Mouse (Mus musculus) CD4-positive helper T cell, adult 2 months (primary cell): Measurements from ENCODE around the gene S1pr4.
A peak's percentile ranks its signal among the peaks of the same experiment; 100 is the strongest.

Source experiments
- DNase-seq: peaks from one replicate; pipeline ENCODE4 v3.0.0-alpha.2; 2012; ENCODE audit warnings: low read depth, missing footprints, low spot score

Gene S1pr4

DNA sequence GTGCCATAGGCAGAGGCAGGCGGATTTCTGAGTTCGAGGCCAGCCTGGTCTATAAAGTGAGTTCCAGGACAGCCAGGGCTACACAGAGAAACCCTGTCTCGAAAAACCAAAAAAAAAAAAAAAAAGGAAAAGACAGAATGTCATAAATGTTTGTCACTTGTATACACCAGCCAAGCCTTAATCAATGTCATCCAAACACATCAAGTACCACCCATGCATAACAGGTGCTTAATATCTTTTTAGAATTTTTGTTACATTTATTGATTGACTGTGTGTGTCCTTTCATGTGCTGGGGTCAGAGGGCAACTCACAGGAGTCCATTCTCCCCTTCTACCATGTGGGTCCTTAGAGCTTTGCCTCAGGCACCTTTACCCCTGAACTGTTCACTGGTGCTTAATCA, at the start of gene S1pr4:
TSS of gene S1pr4 (minus strand) at position 101 of the 400 bp plus-strand sequence.
- DNase-seq: no peak

DNA sequence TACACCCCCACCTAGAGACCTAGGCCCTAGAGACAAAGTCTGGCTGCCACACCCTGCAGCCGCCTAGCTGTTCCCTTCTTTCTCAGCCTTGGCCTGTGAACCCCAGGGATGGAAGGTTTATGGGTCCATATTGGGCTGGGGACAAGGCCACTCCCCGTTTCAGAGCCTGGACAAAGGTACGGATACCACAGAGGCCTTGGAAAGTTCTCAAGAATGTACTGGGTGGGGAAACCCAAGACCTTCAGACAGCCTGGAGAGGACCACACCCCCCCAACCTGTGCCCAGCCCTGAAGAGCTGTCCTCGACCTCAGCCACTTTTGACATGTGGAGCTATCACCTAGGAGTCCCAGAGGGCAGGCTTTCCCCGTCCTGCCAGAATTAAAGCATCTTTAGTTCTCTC, 49.0 kb upstream of the S1pr4 start:
- DNase-seq: no peak

DNA sequence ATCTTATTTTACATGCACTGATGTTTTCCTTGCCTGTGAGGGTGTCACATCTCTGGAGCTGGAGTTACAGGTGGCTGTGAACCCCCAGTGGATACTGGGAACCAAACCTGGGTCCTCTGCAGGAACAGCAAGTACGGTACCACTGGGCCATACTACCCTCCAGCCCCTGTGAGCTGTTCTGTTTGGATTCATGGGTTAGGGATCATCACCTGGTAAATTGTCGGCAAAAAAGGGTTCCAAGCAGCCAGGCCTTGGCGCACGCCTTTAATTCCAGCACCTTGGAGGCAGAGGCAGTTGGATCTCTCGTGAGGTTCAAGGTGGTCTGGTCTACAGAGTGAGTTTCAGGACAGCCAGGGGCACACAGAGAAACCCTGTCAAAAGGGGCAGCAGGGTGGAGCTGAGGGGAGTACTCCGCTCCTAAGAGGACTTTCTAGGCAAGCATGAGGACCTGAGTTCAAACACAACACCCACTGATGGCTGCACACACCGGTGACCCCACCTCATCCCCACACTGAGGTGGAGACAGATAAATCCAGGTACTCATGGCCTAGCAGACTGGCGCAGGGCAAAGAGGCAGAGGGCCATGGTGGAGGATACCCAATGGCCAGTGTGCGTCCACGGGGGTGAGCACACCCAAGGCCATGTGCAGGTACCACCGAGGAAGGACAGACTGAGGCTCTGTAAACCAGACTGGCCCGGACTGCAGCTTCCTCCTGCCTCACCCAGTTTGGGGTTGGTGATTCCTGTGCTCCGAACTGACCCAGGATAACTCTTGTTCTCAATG, 47.0 kb upstream of the S1pr4 start:
- no peak for DNase-seq

DNA sequence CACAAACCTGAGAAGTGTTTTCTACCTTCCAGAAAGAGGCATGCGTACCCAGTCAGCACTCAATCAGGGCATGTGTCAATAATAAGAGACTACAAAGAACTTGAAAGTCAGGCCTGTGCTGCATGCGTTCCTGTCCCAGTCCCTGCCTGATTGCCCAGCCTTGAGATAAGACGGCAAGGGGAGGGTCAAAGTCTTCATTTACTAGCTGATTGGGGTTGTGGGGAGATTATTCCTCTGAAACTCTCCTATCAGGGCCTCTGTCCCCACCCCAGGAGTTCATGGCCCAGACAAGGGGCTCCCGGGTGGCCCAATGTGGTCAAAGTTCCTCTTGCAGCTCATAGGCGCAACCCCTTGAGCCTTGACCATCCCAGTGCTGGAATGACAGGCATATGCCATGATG, 46.4 kb upstream of the S1pr4 start:
- DNase-seq: no peak

DNA sequence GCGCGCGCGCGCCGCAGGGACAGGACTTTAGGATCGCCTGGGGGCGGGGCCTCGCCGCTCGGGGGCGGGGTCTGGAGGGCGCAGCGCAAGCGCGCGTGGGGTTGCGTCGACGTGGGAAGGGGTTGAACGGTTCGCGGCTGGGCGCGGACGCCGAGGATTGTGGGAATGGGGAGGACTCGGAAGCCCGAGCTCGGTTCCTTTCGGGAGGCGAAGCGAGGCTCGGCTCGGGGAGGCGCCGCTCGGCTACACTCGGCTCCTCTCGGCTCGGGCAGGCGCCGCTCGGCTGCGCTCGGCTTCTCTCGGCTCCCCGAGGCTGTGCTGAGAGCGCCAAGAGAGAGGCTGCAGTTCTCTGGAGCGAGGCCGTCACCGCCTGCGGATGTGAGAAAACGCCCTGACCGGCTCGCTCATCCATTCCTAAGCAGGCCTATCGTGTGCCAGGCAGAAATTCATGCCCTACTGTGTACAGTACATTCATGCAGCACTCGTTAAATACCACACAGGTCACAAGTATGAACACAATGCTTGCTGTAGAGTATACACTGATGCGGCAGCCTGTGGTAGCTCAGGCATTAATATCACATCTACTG, 45.3 kb upstream of the S1pr4 start, which contains the start of gene Gna11:
TSS of gene Gna11 (minus strand) at position 30 of the 587 bp plus-strand sequence.
- DNase-seq: peak; percentile 99

DNA sequence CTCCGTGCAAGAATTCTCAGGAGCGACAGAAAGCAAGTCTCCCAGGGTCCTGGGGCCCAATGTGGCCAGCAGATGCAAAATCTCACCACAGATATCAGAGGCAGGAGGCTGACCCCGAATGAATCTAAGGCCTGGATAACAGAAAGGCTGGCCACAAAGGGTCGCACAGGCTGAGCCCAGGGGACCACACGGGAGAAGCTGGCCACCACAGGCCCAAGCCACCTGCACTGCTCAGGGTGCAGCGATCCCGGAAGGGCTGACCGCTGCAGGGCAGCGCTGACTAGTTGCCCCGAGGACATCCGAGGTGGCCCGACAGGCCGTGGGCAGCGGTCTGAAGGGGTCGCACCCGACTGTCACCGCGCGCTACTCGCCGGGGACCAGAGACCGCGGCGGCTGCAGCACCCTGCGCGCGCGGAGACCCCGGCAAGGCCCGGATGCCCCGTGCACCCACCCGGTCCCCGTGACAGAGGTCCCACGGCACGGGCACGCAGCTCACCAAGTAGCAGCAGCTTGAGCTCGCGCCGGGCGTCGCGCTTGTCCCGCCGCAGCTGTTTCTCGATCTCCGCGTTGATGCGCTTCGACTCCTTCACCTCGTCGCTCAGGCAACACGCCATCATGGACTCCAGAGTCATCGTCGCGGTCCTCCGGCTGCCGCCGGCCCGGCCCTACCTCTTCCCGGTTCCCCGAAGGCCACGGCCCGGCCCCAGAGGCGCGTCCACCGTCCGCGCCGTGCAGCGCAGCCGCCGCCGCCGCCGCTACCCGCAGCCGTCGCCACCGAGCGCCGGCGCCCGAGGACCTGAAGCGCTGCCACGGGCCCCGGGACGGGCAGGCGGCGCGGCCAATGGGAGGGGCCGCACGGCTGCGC, 44.6 kb upstream of the S1pr4 start:
- no peak for DNase-seq

DNA sequence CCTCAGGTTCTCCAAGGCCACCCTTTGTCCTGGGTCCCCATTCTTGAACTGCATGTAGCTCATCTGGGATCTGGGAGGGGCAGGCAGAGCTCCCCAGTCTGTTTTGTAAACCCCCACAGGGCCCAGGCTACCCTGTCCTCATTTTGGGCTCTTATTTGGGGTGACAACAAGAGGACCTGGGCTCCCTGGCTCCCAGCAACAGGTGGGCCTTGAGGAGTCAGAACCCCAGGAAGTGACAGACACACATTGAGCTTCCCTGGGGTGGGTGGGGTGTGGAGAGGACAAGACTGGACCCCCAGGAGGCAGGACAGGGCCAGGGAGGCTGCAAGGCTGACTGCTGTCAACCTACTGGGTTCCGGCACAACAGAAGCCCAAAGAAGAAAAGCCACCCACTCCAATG, 43.7 kb upstream of the S1pr4 start:
- no peak for DNase-seq

DNA sequence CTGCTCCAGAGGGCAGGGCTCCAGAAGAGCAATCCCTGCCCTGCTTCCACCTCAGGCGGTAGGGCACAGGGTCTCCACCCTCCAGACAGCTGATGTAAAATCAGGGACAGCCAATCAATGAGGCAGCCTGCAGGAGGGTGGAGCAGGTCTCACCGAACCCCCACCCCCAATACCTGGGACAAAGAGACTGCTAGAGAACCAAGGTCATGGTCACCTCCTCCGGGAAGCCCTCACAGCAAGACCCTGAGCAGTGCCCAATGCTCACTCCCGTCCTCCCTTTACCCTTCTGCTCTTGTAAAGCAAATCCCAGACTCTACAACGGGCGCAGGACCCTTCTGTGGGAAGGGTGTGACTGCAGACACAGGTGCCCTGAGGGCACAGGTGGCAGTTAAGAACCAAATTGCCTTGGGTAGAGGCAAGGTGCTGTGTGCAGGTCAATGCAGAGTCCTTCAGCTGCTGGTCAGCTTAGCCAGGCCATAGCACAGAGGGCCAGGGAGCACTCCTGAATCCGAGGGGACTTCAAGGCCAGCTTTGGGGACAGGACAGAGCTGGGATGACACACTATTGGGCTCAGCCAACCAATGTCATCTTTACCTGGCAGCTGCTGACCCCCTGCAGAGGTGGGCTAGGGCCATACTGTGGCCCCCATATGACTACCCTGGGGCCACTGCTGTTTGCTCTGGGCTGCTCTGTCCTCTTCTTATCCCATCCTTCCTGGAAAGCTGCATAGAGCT, 43.0 kb upstream of the S1pr4 start:
- DNase-seq: no peak

DNA sequence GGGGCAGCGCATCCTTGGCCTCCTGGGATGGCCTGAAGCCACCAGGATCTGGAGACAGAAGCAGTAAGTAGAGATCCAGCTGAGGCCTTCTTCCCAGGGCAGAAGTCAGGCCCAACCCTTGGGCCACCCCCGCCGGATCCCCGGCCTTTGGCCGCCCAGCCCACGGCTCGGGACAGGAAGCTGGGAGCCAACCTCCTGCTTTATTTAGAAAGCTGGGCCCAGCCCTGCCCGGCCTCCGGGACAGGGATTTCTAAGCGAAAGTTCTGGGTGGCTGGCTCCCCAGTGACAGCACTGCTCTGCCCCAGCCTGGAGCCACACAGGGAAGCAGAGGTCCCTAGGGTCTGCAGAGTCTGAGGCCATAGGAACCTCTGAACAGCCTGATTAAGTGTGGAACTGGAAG, 41.9 kb upstream of the S1pr4 start:
- no peak for DNase-seq

DNA sequence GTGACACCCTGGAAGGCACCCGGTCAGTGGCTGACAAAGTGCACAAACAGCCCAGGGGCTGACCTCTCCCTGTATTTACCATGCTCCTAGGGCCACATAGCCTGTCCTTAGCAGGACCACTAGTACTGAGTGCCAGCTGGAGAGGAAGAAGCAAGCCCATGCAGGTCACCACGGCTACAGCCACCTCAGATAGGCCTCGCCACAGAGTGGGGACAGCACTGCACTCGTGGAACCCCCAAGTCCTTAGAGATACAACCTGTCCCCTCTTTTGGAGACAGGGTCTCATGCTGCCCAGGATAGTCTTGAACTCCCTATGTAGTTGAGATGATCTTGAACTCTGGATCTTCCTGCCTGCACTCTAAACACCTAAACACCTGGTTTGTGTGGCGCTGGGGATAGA, 41.4 kb upstream of the S1pr4 start:
- DNase-seq: no peak

DNA sequence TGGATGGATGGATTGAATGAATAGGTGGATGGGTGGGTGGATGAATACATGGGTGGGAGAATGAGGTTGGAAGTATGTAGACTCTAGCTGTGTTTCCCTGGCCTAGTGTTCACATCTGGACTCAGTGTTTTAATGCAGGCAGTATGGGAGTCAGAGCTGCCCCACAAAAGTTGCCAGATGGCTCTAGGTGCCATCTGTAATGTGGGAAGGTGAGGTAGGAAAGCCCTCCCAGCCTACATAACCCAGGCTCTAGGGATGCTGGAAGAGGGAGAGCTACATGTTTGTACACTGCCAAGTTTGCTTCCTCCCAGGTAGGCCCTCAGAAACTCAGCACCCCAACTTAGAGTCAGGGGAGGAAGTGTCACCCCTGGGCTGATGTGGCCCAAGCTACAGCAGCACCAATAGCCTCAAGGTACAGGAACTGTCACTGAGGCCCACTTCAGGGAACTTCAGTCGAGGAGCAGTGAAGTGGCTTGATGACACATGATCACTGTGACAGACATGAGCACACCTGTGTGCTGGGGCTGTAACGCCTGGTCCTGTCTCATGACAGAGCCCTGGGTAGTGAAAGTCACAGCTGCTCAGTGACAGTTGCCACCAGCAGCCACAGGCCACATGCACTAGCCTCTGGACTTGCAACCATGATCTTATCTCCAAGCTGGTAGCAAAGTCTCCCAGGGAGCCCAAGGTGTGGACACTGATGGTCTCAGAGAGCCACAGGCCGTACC, 38.6 kb upstream of the S1pr4 start:
- peak; percentile 30 for DNase-seq

DNA sequence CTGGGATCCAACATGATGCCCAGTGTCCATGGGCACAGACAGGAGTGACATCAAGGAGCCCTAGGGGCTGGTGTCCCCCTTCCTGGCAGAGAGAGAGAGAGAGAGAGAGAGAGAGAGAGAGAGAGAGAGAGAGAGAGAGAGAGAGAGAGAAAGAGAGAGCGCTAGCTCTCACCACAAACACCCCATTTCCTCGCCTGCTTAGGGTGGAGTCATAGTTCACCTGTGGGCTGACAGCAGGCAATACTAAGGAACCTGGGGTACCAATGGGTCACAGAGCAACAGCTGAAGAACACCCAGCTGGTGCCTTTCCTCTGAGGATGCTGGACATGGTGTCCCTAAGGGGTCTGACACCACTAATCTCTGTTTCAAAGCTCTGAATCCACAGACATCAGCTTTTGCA, 37.5 kb upstream of the S1pr4 start:
- peak; percentile 55 for DNase-seq

DNA sequence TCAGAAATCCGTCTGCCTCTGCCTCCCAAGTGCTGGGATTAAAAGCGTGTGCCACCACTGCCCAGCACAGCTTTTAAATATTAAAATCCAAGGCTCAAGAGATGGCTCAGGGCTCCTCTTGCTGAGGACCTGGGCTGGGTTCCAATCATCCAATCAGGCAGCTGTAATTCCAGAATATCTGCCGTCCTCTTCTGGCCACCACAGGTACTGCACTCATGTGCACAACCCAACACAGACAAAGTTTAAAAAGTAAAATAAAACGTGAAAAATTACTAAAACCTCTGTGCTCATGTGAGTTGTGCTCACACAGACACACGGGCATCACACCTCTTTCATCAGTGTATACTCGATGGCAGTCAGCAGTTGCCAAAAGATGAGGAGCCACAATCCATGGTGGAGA, 36.8 kb upstream of the S1pr4 start:
- DNase-seq: peak; percentile 29

DNA sequence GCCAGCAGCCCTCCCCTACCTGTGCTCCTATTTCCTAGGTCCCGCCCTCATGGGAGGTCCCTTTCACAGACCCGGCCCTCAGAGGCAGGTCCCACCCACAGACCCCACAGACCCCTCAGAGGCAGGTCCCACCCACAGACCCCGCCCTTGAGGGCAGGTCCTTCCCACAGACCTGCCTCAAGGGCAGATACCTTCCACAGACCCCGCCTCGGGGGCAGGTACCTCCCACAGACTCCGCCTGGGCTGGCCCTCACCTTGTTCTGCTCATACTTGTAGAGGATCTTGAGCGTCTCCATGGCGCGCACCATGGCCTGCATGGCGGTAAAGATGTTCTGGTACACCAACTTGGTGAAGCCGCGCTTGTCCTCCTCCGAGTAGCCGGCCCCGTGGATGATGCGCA, 34.9 kb upstream of the S1pr4 start:
- DNase-seq: no peak

DNA sequence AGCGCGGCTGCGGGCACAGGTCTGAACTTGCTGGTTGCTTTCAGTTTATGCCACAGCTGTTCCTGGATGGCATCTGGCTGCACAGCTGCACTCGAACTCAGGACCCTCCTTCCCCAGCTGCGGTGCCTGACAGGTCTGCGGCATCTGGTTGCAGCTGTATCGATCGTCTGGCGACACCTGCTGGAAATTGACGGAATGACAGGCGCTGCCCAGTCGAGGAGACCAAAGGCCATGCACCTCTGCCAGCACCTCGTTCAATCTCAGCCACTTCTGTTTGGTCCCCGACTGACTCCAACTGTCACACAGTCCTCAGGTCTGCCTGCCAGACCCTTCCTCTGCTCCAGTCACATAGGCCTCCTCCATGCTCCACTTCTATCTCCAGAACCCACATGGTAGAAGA, 26.8 kb upstream of the S1pr4 start:
- DNase-seq: peak; percentile 84

DNA sequence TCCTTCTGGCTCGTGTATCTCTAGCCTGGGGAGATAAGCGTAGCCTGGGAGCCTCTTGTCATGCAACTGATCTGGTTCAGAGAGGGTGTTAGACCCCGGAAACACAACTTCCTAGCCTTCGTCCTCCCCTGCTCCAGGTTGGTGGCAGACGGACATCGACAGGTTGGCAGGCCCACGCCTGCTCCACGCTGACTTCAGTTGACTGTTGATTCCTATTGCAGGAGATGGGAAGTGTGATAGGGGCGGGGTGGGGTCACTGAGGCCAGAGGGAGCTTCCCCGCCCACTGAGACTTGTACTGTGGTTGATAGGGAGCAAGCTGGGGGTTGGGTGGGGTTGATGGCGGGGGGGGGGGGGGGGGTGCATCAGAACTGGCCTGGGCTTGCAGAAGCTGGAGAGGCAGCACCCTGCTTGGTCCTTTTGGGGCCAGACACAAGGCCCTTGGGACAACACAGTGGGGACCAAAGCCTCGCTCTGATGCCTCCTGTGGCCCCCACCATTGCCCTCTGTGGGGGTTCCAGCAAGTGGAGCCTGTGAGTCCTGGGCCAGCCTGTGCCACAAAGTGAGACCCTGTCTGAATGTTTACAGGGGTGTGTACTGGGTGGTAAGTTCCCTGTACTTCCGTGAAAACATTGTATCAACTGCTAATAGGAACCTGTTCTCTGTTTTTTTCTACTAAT, 25.2 kb upstream of the S1pr4 start:
- DNase-seq: peak; percentile 64

DNA sequence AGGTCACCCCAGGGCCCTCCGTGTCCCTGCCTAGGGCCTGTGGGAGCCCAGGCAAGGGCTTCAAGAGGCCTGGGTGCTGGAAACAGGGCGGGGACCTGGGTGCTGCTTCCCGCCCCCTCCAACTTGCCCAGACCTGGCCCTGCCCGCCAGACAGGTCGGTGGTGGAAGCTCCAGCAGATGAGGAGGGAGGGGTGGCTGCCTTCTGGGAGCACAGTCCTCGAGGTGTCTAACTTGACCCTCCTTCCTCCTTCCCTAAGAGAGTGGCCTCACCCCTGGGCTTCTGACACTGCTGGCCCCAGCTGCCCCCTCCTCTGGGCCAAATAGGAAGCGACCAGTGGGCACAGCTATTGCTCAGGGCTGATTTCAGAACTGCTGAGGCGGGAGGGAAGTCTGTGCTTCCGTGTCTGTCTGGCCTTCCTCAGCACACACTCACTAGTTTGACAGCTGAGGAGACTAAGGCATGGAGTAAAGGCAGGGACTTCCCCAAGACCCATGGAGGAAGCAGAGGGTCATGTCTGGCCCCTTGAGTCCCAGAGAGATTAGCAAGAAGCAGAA, 24.2 kb upstream of the S1pr4 start, which contains the start of gene Gna15:
TSS of gene Gna15 (minus strand) at position 175 of the 555 bp plus-strand sequence.
- DNase-seq: peak; percentile 61

DNA sequence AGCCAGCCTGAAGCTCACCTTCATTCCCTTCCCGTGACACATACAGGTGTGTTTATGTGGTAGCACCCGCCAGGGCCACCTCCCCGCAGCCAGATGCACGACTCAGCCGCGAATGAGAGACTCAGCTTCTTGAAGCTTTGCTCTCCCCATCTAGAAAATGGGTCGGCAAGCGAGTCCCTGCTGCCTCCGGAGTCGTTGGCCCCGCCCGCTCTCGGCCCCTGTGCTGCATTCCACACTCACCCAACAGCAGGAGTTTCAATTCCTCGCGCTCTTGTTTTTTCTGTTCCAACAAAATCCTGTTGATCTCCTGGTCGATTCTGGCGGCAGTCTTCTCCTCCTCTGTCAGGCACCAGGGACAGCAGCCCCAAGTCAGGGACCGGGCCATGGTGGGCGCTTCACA, 23.6 kb upstream of the S1pr4 start:
- DNase-seq: peak; percentile 48

DNA sequence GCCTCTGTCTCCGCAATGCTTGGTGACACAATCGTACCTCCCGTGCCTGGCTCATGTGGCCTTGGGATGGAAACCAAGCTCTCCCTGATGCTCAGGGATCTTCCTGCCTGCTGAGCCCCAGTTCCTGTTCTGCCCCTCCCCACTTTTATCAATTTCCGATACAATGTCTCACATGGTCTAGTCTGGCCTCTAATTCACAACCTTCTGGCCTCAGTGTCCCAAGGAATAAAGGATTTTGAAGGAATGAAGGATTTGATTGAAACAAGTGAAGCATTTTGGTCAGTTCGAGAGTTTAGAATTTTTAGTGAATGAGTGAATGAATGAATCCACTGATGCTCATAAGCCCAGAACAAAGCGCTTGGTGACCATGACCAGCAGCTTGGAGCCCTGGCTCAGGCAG, 23.2 kb upstream of the S1pr4 start:
- DNase-seq: no peak

DNA sequence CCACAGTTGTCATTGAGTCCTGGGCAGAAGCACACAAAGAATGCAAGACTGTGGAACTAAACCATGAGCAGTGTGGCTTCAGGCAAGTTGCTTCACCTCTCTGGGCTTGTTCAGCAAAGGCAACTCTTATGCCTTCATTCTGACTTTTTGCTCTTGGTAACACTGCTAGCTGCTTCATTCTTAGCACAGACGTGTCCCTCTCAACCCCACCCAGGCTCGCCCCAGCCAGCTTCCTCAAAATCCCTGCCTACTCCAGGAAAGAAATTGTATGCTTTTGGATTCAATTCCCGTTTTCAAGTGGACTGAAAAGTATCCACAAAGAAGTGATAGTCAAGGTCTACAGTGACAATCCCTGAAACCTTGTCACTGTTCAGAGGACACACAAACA, 20.0 kb upstream of the S1pr4 start:
- DNase-seq: no peak
